Mouse (Mus musculus): ENCODE data around the gene Tnfaip2.

- no peak for TF ChIP-seq GATA1 (IDR thresholded peaks at IDR 0.05; ENCODE audit: borderline replicate concordance, low read length)
- no peak for TF ChIP-seq FLI1 (IDR thresholded peaks at IDR 0.05; ENCODE audit: low read length)
Observed at GRCm38 (mm10) chr12:111411631-111412355, 30.5 kb upstream of the Tnfaip2 start.
